Mouse (Mus musculus) liver, embryonic 14.5 days (tissue): Measurements from ENCODE around the gene Zgpat. TPM values are rescaled to one million over a fixed set of nuclear protein-coding genes. Genes with fewer than 3 reads are reported as not detected.

Experiments used
- ATAC-seq: fragments of 200-750 bp; cut with Nextera tagmentation; 2 replicates; pipeline ENCODE4 v1.8.0; 2017; ENCODE audit warnings: moderate number of reproducible peaks, mild to moderate bottlenecking, moderate library complexity; ENCODE audit not compliant: insufficient read depth
- DNase-seq, 3 experiments: peaks; one replicate each; pipeline ENCODE4 v3.0.0-alpha.2; 2012 to 2013; ENCODE audit warnings: low read depth in 3 of 3, low spot score in 3 of 3
- H3K27ac ChIP-seq: fragments of 300-500 bp; sonication (generic); 2 replicates; pipeline ENCODE4 v1.5.1; 2014; ENCODE audit warnings: moderate library complexity, mild to moderate bottlenecking, control low read depth, inconsistent platforms
- H3K27me3 ChIP-seq: fragments of 300-500 bp; sonication (generic); 2 replicates; pipeline ENCODE4 v1.6.1; 2014; ENCODE audit warnings: mild to moderate bottlenecking, low read length, moderate library complexity; ENCODE audit not compliant: control insufficient read depth, insufficient read depth
- H3K36me3 ChIP-seq: fragments of 300-500 bp; sonication (generic); replicated peaks from 2 replicates; pipeline ENCODE4 v1.6.1; 2014; ENCODE audit warnings: low read depth; ENCODE audit not compliant: control insufficient read depth, insufficient read depth
- H3K4me1 ChIP-seq, 2 experiments: fragments of 200-500 bp in 1 of 2; fragments of 300-500 bp in 1 of 2; sonication (generic) in 1 of 2; replicated peaks; 2 replicates each; pipeline ENCODE4 v1.6.1; 2012 to 2014; ENCODE audit warnings: antibody characterized with exemption in 1 of 2, inconsistent platforms in 1 of 2, low read length in 1 of 2; ENCODE audit not compliant: control insufficient read depth in 2 of 2, insufficient read depth in 2 of 2
- H3K4me2 ChIP-seq: fragments of 300-500 bp; sonication (generic); 2 replicates; pipeline ENCODE4 v1.6.1; 2014; ENCODE audit warnings: low read depth, mild to moderate bottlenecking, control low read depth, moderate library complexity
- H3K4me3 ChIP-seq, 2 experiments: fragments of 200-500 bp in 1 of 2; fragments of 300-500 bp in 1 of 2; sonication (generic) in 1 of 2; 2 replicates each; pipeline ENCODE4 v1.5.1; 2012 to 2014; ENCODE audit warnings: low read depth in 2 of 2, low read length in 2 of 2, mild to moderate bottlenecking in 2 of 2, control low read depth in 1 of 2, inconsistent platforms in 1 of 2, moderate library complexity in 1 of 2; ENCODE audit not compliant: insufficient read depth in 1 of 2
- H3K9ac ChIP-seq: fragments of 300-500 bp; sonication (generic); replicated peaks from 2 replicates; pipeline ENCODE4 v1.6.1; 2014; ENCODE audit warnings: mild to moderate bottlenecking, control low read depth, moderate library complexity
- H3K9me3 ChIP-seq: fragments of 300-500 bp; sonication (generic); 2 replicates; pipeline ENCODE4 v1.6.1; 2016; ENCODE audit warnings: low read length, mixed read lengths; ENCODE audit not compliant: control insufficient read depth
- CTCF ChIP-seq: IDR thresholded peaks from 2 replicates; pipeline ENCODE4 v1.5.1; 2016; ENCODE audit warnings: antibody characterized with exemption, low read depth, control low read depth
- EP300 ChIP-seq: IDR thresholded peaks from 2 replicates; pipeline ENCODE4 v1.6.1; 2016; ENCODE audit warnings: antibody characterized with exemption, low read depth
- WGBS: fragments of 180-500 bp; shearing (Covaris S2); extraction: QIAGEN DNeasy Blood & Tissue Kit; methylation state at CpG from one replicate; pipeline ENCODE4 v1.1.7; 2014; ENCODE audit not compliant: insufficient replicate concordance; 5-methylcytosine and 5-hydroxymethylcytosine counted together
- polyA plus RNA-seq, 2 experiments: library from polyadenylated mRNA; depleted of rRNA in 1 of 2; stranded (reverse) in 1 of 2; unstranded in 1 of 2; fragments of >200 nt; fragmentation: Nextera tagmentation in 1 of 2; extraction: Ambion mirVana in 1 of 2; gene quantifications; 2 replicates each; pipeline versions ENCODE4 v1.2.1 to v1.2.3; 2012 to 2014

Zgpat gene
- polyA plus RNA-seq, 2 experiments = 8.4 to 8.8 TPM

GRCm38 (mm10) chr2:181390136-181390870 is 25.6 kb downstream of the Zgpat start:
- no peak overlapping the region for H3K4me3 ChIP-seq
- H3K27me3 ChIP-seq = no peaks in the 10 kb centered on the region
- TF ChIP-seq CTCF = no peak
- no peak for TF ChIP-seq EP300
- DNase-seq (no peak), ATAC-seq (no peak)
- H3K4me1 ChIP-seq = no peaks in the 10 kb centered on the region
- no peak overlapping the region for H3K27ac ChIP-seq
- peaks cover 12% of the 10 kb centered on the region for H3K36me3 ChIP-seq
- 74% methylated on average over 4 of the region's 4 CpGs for WGBS
- H3K4me2 ChIP-seq = no peak overlapping the region
- no peaks in the 10 kb centered on the region for H3K9me3 ChIP-seq
- no peak overlapping the region for H3K9ac ChIP-seq

GRCm38 (mm10) chr2:181391022-181391421 is 26.3 kb downstream of the Zgpat start:
- Histone ChIP-seq H3K9me3 (no peaks in the 10 kb centered on the region), H3K4me2 (no peak overlapping the region), H3K4me1 (no peaks in the 10 kb centered on the region), H3K27me3 (no peaks in the 10 kb centered on the region), H3K9ac (no peak overlapping the region), H3K4me3 (no peak overlapping the region), H3K36me3 (peaks cover 12% of the 10 kb centered on the region), H3K27ac (no peak overlapping the region)
- ATAC-seq = no peak
- no peak for DNase-seq
- WGBS = 82% methylated on average over 15 of the region's 15 CpGs
- TF ChIP-seq EP300 = no peak
- TF ChIP-seq CTCF = no peak

- H3K9ac ChIP-seq = no peak overlapping the region
- H3K9me3 ChIP-seq = no peaks in the 10 kb centered on the region
- H3K4me1 ChIP-seq = no peaks in the 10 kb centered on the region
- H3K4me3 ChIP-seq = no peak overlapping the region
- no peaks in the 10 kb centered on the region for H3K27me3 ChIP-seq
- no peak overlapping the region for H3K27ac ChIP-seq
- WGBS = 65% methylated on average over 2 of the region's 2 CpGs
- peaks cover 12% of the 10 kb centered on the region for H3K36me3 ChIP-seq
- DNase-seq (no peak), ATAC-seq (no peak)
- TF ChIP-seq EP300 (no peak), CTCF (no peak)
- H3K4me2 ChIP-seq = no peak overlapping the region
Measured at GRCm38 (mm10) chr2:181391541-181391940, 26.8 kb downstream of the Zgpat start.

- H3K9me3 ChIP-seq = no peaks in the 10 kb centered on the region
- WGBS = 32% methylated on average over 4 of the region's 4 CpGs
- DNase-seq = peak; percentile 63 to 68 (median 63)
- no peaks in the 10 kb centered on the region for H3K27me3 ChIP-seq
- peaks cover 10% of the 10 kb centered on the region for H3K36me3 ChIP-seq
- H3K27ac ChIP-seq = no peak overlapping the region
- no peak overlapping the region for H3K4me3 ChIP-seq
- H3K4me1 ChIP-seq = no peaks in the 10 kb centered on the region
- TF ChIP-seq CTCF (peak; percentile 95), EP300 (no peak)
- H3K4me2 ChIP-seq = no peak overlapping the region
- peak; percentile 66 for ATAC-seq
- no peak overlapping the region for H3K9ac ChIP-seq
Measured at GRCm38 (mm10) chr2:181392600-181393213, 28.0 kb downstream of the Zgpat start.

- Histone ChIP-seq H3K4me3 (no peak overlapping the region), H3K36me3 (peaks cover 10% of the 10 kb centered on the region), H3K27ac (no peak overlapping the region), H3K4me1 (no peaks in the 10 kb centered on the region), H3K4me2 (no peak overlapping the region), H3K9ac (no peak overlapping the region), H3K9me3 (no peaks in the 10 kb centered on the region), H3K27me3 (no peaks in the 10 kb centered on the region)
- 88% methylated on average over 3 of the region's 3 CpGs for WGBS
- ATAC-seq (no peak), DNase-seq (no peak)
- TF ChIP-seq EP300 = no peak
- TF ChIP-seq CTCF = no peak
Measured at GRCm38 (mm10) chr2:181394086-181394485, 29.4 kb downstream of the Zgpat start.
